Mouse (Mus musculus) cerebellum, postnatal 10 days (tissue): ENCODE results near the gene Klhl13.
A peak's percentile ranks its signal among the peaks of the same experiment; 100 is the strongest.

Experiments used
- DNase-seq, 2 experiments: peaks; one replicate each; pipeline ENCODE4 v3.0.0; 2021; ENCODE audit warnings: mixed read lengths in 2 of 2

Klhl13 gene

GRCm38 (mm10) chrX:23364514-23365381 is at the start of gene Klhl13:
Klhl13 (minus strand) TSS chrX:23365082.
- DNase-seq = peak; percentile 61 to 78

GRCm38 (mm10) chrX:23409296-23410149 is 44.6 kb upstream of the Klhl13 start:
- DNase-seq = no peak

- no peak for DNase-seq
These were observed 23.8 kb upstream of the Klhl13 start for GRCm38 (mm10) chrX:23388716-23389115.

DNA sequence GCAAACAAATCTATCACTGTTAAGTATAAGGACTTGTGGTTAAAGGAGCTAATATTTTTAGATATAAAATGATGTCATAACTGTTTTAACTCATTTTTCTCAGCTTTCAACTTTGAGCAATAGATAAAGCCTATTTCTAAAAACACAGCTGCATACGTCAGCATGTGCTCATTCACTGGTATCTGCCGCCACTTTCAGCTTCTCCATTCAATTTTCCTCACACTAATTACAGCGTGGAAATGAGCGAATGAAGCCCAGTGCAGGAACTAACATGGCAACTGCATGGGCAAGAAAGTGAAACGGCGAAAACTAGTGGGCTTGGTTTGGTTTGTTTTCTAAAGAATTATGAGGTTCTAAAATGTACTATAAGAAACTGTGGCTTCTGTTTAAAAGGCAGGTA is 1.4 kb downstream of the Klhl13 start:
- DNase-seq = no peak

DNA sequence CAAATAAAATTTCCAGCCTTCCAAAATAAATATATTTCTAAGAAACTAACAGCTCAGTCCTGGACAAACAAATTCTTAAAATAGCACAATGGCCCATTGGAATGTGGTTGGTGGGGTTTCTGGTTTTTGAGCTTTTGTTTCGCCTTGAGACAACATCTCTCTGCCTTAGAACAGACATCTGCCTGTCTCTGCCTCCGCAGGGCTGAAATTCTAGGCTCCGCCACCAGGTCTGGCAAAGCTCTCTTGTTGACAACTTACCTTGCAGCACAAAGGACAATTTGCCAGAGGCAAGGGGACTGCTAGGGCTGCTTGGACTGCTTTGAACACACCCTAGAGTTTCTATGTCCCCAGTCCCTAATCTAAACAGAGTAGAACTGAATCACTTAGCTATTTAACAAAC is 4.4 kb downstream of the Klhl13 start:
- DNase-seq = no peak

DNA sequence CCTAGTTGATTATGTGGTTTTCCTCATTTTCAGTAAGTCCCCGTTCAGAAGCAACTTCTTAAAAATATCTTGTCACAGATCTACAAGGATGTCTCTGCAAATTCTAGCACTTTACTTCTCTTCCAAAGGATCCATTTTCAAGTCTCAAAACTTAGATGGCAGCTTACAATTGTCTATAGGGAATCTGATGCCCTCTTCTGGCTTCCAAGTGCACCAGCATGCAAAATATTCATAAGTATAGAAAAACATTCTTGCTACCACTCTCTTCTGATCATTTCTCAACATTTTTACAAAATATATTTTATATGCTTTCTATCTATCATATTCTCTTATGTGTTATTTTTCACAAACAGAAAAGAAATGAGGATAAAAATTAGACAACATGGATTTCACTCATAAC is 14.8 kb downstream of the Klhl13 start:
- DNase-seq = no peak

GRCm38 (mm10) chrX:23328116-23328515 is 36.8 kb downstream of the Klhl13 start:
- peak; percentile 5 to 16 for DNase-seq

DNA sequence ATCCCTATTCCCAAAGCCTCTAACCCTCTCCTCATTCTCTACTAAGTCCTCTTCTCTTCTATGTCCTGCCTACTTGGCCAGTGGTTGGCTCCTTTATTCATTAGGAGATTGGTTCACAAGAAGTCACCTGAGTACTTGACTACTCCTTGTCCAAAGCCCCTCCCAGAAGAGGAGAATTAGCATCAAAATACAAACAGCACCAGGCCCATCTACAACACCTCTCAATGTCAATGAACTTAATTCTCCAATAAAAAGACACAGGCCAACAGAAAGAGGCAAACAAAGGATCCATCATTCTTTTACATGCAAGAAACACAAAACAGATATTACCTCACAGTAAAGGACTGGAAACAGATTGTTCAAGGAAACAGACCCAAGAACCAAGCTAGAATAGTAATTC is 46.0 kb downstream of the Klhl13 start:
- DNase-seq = no peak

GRCm38 (mm10) chrX:23295952-23296598 is 68.8 kb downstream of the Klhl13 start:
- peak; percentile 75 for DNase-seq

DNA sequence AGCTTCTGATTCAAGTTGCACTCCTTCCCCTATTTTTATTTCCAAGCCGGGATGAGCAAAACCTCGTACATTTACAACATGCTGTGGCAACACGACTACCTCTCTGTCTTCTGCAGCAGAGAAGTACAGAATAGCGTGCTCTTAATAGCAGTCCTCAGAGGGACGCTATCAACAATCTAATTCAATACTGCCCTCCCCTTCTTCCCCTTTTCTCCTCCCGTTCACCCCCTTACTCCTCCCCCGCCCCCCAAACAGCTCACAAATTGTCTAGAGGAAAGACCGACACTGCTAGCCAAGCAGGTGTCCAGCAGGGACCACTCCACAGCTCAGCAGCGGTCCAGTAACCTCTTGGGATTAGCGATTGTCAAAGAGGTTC is 79.5 kb downstream of the Klhl13 start:
- DNase-seq = peak; percentile 3 to 5

GRCm38 (mm10) chrX:23284530-23285441 is 80.1 kb downstream of the Klhl13 start:
- DNase-seq = peak in 1 of 2 experiments; percentile 3

DNA sequence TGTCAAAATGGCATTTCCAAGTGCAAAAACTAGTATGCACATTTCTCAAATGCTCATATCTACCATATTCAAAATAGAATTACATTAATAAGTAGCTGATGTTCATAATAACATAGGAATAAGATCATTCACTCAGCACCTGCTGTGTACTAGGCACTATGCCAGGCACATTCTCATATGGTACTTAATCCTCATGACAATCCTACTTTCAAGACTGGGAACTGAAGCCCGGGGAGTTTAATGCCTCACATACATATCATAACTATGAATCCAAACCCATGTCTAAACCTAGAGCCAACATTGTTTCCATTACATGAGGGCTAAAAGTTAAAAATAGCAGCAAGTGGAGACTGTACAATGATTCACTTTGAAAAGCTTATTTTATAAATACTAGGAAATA is 97.3 kb downstream of the Klhl13 start:
- DNase-seq = peak; percentile 9 to 48

- DNase-seq = no peak
These were observed 116.1 kb downstream of the Klhl13 start for GRCm38 (mm10) chrX:23248752-23249151.
